Mouse (Mus musculus): ENCODE measurements around the gene 9430038I01Rik.

DNA sequence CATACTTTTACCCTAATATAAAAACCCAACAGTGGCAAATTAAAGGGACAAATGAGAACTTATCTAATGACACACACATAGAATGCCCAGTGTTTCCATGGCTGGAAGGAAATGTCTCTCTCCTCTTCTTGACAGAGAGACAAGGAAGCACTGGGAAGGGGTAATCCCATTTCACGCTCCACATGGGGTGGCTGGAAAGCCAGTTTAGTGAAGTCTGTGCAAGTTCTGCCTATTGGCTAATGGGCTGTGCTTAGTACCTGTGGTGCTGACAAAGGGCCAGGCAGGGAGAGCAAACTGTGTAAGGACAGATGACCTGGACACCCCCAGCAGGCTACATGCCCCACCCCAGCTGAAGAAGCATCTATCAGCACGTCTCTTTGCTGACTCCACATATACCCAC, 40.4 kb downstream of the 9430038I01Rik start:
- TF ChIP-seq POLR2A (IDR thresholded peaks at IDR 0.05; ENCODE audit: borderline replicate concordance, low read depth, low read length): no peak
- TF ChIP-seq CTCF (IDR thresholded peaks at IDR 0.05; ENCODE audit: low read depth, low read length): no peak

Measured in bone marrow macrophage, adult 2 months (primary cell).